Mouse (Mus musculus) ovary, postnatal 10 days (tissue): ENCODE data around the gene Unc13b.

ENCODE experiments used
- DNase-seq: peaks from one replicate; pipeline ENCODE4 v3.0.0; 2022; ENCODE audit warnings: low spot score

The Unc13b gene

DNA sequence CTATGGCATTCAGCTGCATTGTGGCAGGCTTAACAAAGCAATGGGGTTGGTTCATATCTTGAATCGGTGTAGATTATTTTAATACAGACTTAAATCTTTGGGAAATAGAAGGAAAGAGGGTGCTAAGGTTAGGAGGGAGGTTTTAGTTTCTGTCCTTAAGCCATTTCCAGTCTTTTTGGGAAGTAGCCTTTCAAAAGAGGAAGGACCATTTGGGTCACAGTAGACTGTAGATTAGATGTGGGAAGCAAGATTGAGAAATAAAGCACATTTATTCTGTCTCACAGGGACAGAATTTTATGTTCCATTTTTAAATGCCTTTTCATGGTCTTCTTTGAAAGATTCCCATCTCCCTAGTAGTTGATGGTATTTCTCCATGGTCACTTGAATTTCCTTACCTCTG lies 159.2 kb downstream of the Unc13b start:
- no peak for DNase-seq

DNA sequence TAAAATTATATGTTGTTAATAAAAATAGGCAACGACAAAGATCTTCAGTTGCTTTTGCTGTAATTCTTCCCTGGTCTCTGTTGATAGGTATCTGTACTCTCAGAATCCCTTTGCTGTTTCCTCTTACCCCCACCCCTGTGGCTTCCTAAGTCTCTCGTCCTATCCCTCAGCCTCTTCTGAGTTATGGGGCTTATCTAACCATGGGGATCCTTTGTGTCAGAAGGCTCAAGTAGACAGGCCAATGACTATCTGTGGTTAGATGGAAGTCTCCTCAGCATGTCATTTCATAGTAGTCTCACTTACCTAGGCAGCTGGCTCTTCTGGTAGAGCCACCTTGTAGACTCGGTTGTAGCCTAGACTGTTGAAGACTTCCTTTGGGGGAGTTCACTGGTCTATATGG lies 173.1 kb downstream of the Unc13b start:
- DNase-seq = no peak

DNA sequence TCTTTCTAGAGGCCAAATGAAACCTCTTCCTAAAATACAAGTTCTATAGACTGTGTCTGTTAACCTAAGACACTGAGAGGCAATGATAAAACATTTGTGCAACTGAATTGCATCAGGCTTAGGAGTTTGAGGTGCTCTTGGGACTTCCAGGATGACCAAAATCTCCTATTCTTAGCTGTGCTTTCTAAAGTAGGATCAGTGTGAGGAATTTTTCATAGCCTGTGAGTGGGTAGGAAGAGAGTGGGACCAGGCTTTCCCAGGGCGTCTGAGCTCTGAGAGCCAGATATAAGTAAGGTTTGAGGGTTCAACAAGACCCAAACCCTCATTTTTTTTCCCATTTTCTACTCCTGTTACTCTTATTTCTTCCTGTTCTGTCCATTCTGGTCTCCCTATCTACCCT lies 174.2 kb downstream of the Unc13b start:
- no peak for DNase-seq

DNA sequence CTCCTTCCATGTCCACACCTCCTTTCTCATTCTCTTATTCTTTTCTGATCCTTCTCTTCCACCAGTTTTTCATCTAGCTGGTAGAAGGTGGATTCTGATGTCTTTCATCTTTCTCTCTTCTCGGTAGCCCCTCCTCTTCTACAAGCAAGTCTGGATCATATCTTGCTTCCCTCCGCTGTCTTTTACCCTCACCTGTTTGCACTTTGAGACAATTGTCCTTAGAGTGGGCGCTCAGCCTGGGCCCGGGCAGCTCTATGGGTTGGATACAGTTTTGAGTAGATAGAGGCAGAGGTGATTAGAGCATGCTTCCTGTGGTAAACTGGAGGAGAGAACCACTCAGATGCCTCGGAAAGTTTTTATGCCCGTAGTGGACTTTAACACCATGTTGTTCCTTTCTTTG lies 174.7 kb downstream of the Unc13b start:
- DNase-seq = no peak

DNA sequence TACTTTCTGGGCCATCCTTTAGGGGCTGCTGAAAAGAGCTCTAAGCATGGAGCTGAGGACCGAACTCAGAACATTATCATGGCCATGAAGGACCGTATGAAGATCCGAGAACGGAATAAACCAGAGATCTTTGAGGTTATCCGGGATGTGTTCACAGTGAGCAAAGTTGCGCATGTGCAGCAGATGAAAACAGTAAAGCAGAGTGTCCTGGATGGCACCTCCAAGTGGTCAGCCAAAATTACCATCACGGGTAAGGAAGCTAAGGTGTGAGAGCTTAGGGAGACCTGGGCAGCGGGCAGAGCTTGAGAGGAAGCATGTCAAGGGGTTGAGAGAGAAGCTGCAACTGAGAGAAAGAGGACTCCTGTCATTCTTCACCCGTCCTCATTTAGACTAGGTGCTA lies 178.1 kb downstream of the Unc13b start:
- DNase-seq = no peak

DNA sequence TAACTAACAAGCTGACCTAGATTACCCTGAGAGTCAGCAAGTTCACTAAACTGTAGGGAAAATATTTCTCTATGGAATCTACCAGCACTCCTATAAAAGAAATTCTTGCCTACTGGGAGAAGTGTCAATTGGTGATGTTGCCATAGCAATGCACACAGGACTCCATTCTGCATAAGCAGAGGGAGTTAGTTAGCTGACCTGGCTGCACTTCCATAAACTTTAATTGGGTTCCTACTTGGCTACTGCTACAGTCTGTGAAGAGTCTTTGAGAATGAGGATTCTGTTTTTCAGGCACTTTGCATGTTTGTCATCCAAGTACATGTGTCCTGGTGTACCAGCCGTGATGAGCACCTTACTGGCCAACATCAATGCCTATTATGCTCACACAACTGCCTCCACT lies 182.0 kb downstream of the Unc13b start:
- DNase-seq = no peak

DNA sequence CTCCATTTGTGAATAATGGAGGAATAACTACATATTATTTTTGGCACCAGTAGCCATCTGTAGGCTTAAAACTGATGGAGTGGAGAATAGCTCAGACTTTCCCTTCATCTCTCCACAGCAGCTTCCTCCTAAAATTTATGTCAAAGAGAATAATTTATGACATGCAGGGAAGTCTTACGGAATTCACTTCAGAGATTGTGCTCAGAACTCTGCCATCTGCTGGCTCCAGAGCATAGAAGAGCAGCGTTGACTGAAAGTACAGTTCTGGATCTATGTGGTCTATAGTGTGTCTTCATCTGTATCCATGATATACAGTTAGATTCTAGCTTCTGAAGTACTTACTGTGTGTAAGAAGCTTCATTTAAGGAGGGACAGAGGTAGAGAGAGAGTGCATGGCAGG lies 185.3 kb downstream of the Unc13b start:
- no peak for DNase-seq

DNA sequence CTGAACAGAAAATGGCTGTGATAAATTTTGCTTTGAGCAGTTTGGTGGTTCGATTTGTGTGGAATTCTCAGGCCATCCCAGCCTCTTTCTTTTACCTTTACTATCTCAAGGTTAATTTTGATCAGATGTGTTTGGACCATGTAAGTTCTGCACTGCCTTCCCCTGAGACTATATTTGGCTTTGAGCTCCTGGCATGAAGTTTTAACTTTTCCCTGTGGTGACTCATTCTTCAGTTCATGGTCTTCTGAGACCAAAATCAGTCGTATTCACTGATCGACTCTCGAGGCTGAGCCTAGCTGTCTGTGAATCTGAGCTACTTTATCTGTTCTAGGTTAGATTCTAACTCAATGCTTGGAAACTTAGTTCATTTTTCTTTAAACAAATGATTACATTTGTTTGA lies 187.0 kb downstream of the Unc13b start:
- no peak for DNase-seq

DNA sequence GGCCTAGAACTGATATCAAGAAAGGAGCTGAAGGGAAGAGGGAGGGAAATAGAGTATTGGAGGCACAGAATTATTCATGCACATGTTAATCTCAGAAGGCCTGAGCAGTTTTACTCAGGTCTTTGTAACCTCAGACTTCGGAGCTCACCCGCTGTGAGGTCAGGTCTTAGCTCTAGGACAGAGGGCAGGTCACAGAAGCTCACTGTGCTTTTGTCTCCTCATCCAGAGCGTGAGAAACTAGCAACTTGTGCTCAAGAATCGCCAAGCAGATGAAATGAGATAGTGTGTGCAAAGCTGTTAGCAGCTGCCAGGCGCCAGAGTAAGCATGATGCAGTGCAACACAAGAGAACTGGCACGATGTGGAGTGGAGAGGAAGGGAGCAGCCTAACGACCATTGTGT lies 189.3 kb downstream of the Unc13b start:
- no peak for DNase-seq

DNA sequence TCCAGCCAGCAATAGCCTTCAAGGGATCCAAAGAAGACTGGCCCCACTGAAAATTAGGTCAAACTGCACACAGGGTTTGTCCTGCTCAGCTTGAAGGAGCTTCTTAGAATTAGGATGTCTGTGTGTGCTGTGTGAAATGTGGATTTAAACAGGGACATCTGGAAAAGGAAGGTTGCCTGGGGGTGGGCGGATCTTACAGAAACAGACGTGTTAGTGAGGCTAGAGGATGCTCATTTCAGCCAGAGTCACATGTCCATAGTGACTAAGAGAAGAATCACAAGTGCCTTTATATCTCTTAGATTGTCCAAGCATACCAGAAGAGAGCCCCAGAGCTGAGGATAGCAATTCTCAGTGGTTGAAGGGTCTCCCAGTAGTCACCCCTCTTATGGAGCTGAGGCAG lies 190.2 kb downstream of the Unc13b start:
- DNase-seq = no peak

DNA sequence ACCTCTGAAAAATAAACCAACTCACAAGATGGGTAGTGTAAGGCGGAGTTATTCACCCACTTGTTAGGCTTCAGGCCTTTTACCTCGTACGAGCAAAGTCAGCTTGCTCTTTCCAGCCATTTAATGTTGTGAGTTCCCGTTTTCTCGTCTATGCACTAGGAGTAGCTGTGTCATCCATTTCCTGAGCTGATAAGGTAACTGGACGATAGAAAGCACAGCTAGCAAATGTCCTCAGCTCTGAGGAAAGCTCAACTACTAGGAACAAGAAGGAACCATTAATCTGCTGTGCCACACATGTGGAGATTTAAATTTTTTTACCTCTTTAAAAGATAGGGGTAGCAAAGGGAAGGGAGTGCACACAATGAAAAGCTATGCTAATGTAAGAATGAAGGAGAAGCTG lies 192.5 kb downstream of the Unc13b start:
- DNase-seq = no peak

DNA sequence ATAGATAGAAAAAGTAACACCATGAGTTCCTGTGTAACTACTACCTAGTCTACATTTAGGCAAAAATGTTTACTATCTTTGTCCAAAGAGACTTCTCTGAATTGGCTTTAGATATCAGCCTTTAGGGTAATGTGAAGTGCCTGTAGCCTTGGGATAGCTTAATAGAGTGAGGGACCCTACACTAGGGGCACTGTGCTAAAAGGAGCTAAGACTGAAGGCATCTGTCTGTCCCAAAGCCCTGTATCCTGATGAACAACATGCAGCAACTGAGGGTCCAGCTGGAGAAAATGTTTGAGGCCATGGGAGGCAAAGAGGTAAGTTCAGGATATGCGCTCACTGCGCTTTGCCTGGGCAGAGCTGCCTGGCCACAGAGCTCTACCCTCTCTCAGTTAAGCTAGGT lies 198.3 kb downstream of the Unc13b start:
- DNase-seq = no peak

DNA sequence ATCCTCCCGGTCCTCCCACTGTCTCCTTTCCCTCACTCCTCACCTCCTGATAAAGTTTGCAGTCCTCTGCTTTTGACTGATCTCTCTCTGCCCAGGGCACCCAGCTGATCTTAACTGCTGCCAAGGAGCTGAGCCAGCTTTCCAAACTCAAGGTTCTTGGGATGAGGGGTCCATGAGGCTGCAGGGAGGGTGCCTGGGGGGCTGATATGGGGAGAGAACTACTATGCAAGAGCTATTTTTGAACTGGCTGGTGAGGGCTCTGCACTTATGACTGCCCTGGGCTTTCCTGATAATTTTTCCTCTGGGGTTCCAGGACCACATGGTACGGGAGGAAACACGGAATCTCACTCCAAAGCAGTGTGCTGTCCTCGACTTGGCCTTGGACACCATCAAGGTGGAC lies 199.8 kb downstream of the Unc13b start:
- DNase-seq = no peak

DNA sequence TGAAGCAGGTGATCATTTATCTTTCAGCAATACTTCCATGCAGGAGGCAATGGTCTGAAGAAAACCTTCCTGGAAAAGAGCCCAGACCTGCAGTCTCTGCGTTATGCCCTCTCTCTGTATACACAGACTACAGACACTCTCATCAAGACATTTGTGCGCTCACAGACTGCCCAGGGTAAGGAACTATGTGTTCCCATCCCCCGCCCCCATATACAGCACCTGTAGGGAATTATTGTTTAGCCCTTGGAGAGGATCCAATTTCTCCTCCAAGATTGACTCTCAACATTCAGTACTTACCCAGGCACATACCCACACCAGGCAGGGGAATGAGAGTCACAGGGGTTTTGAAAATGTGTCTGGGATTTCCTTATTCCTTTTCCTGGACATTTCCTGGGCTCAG lies 200.7 kb downstream of the Unc13b start:
- no peak for DNase-seq

DNA sequence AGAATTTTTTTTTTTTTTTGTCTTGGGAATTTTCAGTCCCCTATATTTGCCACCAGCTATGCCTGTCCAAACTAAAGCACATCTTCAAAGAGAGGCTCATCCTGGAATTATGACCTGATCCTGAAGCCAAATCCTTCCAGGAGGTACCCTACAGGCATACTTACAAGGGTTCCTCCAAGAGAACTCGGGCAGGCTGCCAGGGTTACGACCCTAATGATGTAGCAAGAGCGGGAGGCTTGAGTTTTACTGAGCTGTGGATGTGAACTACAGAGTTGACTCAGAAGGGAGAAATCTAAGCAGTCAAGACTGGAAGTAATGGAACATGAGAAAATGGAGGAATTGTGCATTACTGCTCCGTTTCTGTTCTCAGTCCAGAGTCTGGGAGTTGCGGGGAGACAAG lies 201.3 kb downstream of the Unc13b start:
- DNase-seq = no peak

DNA sequence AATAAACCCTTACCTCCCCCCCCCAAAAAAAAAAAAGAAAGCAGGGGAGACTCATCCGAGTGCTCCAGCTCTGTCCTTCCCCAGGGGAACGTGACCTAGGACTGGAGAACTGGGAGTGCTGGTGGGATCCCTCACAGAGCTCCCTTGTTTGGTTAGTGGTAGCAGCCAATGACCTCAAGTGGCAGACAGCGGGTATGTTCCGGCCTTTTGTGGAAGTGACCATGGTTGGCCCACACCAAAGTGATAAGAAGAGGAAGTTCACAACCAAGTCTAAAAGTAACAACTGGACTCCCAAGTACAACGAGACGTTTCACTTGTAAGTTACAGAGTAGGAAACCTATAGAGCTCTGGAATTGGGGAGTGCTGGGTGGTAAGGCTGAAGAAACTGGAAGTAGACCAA lies 204.1 kb downstream of the Unc13b start:
- no peak for DNase-seq

DNA sequence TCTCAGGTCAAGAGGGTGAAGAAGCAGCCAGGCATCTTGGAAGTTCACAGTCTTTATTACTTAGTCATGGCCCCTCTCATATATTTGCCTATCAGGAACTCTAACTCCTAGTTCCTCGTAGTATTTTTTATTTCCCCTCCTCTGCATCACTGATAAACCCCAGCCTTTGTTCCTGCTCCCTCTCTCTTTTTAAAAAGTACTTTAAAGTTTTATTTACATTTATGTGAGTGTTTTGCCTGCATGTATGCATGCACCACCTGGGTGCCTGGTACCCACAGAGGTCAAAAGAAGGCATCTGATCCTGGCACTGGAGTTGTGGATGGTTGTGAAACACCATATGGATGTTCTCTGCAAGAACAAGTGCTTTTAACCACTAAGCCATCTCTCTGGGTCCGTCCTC lies 207.4 kb downstream of the Unc13b start:
- no peak for DNase-seq

DNA sequence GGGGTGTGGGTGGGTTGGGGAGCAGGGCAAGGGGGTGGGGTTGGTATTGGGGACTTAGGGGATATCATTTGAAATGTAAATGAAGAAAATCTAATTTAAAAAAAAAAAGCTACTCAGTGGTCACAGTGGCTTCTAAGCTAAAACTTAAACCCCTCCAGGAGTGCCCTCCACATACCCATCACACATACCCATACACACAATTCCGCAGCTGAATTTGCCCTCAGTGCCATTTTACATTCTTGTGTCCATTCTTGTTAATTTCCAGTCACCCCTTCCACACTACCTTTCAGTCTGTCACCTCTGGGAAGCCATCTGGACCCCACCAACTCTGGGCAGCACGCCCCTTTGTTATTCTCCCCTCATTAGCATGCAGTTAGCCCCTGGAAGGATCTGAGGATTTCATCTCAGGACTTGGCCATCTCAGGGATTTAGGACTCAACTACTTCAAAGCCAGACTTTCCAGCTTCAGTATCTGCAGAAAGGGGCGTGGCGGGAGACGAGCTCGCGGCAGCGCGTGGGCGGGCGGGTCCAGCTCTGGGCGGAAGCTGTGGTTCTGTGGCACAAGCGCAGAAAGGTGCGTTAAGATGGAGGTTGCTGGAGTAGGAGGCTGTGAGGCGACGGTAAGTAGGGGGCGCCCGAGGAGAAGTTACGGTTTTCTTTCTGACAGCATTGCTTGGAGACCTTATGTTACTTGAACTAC lies 208.0 kb downstream of the Unc13b start, which contains the start of gene Atp8b5:
TSS of gene Atp8b5 (plus strand) at position 537 of the 700 bp plus-strand sequence.
- peak; percentile 56 for DNase-seq

DNA sequence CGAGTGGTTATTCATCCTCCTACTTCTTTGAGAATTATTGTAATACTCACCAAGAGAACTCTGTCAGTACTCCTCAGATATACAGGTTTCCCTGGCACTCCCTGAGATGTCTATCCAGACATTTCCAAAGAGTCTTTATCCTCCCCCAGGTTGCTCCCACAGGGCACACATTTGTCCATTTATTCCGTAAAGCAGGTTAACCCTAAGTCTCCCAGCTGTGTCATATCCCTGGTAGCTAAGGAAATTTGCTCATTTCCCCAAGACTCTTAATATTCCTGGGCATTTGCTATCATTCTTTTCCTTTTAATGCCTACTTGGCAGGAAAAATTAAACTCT lies 208.5 kb downstream of the Unc13b start:
- DNase-seq = no peak

DNA sequence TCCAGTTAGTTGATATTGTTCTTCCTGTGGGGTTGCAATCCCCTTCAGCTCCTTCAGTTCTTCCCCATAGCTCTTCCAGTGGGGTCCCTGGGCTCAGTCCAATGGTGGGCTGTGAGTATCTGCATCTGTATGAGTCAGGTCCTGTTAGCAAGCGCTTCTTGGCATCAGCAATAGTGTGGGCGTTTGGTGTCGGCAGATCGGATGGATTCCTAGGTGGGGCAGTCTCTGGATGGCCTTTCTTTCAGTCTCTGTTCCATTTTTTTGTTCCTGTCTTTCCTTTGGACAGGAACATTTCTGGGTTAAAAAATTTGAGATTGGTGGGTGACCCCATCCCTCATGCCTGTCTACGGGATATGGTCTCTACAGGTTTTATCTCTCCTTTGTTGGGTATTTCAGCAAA lies 226.7 kb downstream of the Unc13b start:
- no peak for DNase-seq

DNA sequence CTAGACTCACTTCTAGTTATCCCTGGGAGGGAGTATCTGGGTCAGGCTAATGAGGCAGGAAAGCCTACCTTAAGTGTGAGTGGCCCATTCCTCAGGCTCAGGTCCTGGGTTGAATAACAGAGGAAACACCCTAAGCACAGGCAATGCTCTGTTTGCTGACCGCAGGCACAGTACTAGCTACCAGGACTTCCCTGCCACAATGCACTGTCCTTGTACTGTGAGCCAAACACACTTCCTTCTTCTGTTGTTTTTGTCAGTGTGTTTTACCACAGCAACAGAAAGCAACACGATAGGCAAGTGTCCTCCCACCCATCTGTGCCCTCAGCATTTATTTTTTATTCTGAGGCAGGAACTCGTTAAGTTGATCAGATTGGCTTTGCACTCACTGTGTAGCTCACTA lies 228.6 kb downstream of the Unc13b start:
- no peak for DNase-seq

DNA sequence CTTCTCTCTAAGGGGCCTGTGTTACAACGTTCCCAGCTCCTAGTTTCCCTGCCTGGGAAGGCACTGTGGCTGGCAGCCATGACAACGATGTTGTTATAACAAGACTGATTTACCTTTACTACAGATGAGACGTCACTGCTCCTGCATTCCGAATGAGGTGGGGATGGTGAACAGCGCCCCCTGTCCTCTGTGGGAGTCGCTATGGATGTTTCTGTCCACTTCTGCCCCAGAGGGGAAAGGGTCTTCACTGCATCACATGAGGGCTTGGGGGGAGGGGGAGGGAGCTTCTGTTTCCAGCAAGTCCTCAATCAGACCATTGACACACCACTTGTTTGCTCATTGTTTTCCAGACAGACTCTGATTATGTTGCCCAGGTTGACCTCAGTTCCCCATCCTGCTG lies 235.2 kb downstream of the Unc13b start:
- no peak for DNase-seq

DNA sequence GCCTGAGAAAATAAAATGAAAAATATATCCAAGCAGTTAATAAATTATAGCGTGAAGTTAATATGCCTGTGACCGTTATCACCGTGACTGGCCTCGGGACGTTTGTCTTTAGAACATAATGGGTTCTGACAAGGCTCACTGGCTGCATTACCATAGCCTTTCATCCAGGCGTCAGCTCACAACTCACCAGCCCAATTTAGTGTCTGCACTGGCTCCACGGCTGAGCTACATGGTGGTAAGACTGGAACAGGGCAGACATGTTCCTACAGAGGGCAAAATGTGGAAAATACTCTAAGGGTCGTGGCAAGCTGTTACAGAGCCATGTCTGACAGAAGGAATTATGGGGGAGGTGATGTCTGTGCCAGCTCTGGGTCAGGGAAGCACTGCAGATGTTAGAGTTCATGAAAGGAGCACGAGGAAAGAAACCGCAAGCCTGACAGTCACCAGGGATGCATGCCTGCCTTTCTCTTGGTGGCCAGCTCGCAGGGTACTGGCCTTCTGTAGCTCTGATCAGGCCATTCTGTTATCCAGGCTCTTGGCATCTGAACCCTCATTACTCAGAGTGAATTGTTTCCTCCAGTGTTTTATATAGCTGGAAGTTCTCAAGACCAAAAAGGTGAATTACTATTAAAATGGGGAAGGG lies 251.1 kb downstream of the Unc13b start:
- DNase-seq = no peak
